Mouse (Mus musculus) sigmoid colon, adult 10 weeks (tissue): ENCODE measurements around the gene Gm6993. TPM values are rescaled to one million over a fixed set of nuclear protein-coding genes. Genes with fewer than 3 reads are reported as not detected.

Experiments used
- polyA plus RNA-seq: library from polyadenylated mRNA; stranded (reverse); fragments of 350-450 nt; fragmentation: Illumina TruSeq; extraction: RNeasy Lipid Tissue Mini Kit (QIAGEN cat#74804); gene quantifications from one replicate; pipeline ENCODE4 v1.2.3, GENCODE M21; 2014; ENCODE audit warnings: low read depth, low replicate concordance

The Gm6993 gene
- polyA plus RNA-seq, result not detected

DNA sequence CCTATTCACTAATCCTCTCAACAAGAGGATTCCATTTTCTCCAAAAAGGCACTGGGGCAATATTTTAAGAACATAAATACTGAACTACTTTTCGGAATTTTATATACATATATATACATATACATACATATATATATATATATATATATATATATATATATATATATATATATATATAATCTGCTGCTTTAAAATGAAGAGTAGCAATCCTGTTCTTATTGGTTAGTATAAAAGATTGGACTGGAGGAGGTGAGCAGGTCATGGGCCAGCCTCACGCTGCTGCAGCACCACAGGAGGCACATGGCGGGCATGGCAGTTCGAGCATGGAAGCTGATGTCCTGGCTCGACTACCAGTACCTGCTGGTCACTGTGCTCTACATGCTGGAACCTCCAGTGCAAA lies at the start of gene Gm6993:
Gene Gm6993, plus strand, starts transcription at position 301 of the 400 bp plus-strand sequence.

GRCm38 (mm10) chr12:31265005-31265721 lies 24.6 kb downstream of the Gm6993 start, which contains the start of gene Lamb1:
Lamb1 (plus strand) TSS chr12:31265234.

Other genes with a start within 250 kb of the Gm6993 start
- 48.7 TPM for gene Fam110c, start 166.9 kb upstream of the Gm6993 start, polyA plus RNA-seq
- gene Lamb1, start 24.5 kb downstream of the Gm6993 start, polyA plus RNA-seq, result 23.8 TPM
- gene Dld, start 110.7 kb downstream of the Gm6993 start, polyA plus RNA-seq, result 508 TPM
- 2,054 TPM for gene Slc26a3, start 150.1 kb downstream of the Gm6993 start, polyA plus RNA-seq